Mouse (Mus musculus): ENCODE data around the gene Actr3b.

- TF ChIP-seq CTCF (IDR thresholded peaks at IDR 0.05; ENCODE audit: low read depth, low read length) (no peak), GATA2 (IDR thresholded peaks at IDR 0.05; ENCODE audit: borderline replicate concordance, low read depth, low read length) (no peak), GATA1 (IDR thresholded peaks at IDR 0.05; ENCODE audit: borderline replicate concordance, low read length) (no peak), TAL1 (conservative IDR thresholded peaks at IDR 0.05; ENCODE audit: low read depth, low read length) (no peak)
Measured at GRCm38 (mm10) chr5:25772456-25772855, 12.7 kb downstream of the Actr3b start.
